23 mouse cellular contexts compared by ENCODE assay signal in genomic region chr13:58364353-58365175, GRCm38 (mm10). TPM values are rescaled to one million over a fixed set of nuclear protein-coding genes. Genes with fewer than 3 reads are reported as not detected.
DNase-seq lines count a peak whose midpoint lies in the region; ATAC-seq lines count a peak whose summit lies in the region.
"Had no signal": no experiment of that assay in that cellular context is flagged by ENCODE, and none has a peak within 500 bp of the region (broad histone marks: within the 10 kb centered on the region; RNA-seq: fewer than 3 reads in every experiment).

No protein-coding gene starts in this region.

- peak; percentile 33 for DNase-seq in kidney, adult 18-20 months
- DNase-seq in kidney, adult 8-10 months, result peak; percentile 43 to 64
- peak; percentile 58 to 60 for DNase-seq in kidney, postnatal 36 days
- no peak for DNase-seq in left cerebral cortex, postnatal 36 days (ENCODE audit: low spot score in 2 of 2)
- no peak for DNase-seq in hindbrain, embryonic 10.5 days (ENCODE audit: low spot score)
- DNase-seq: adrenal gland, postnatal 36 days; cerebellum, adult 9-10 months; gastrocnemius, postnatal 10 days; heart, adult 18-20 months; layer of hippocampus, postnatal 36 days; right cerebral cortex, postnatal 14 days; spleen, adult 18-20 months had no signal

- H3K4me1 ChIP-seq in kidney, embryonic 14.5 days (ENCODE audit: control insufficient read depth, insufficient read depth, low read length), result no peaks in the 10 kb centered on the region
- H3K4me1 ChIP-seq in hindbrain, embryonic 10.5 days (replicated peaks), result no peaks in the 10 kb centered on the region
- H3K4me1 ChIP-seq: embryonic facial prominence, embryonic 15.5 days; hindbrain, embryonic 15.5 days; limb, embryonic 15.5 days; midbrain, embryonic 13.5 days had no signal

- no peak for ATAC-seq in kidney, embryonic 14.5 days (ENCODE audit: low FRiP score, low TSS enrichment)
- no peak for ATAC-seq in granulocyte monocyte progenitor cell, adult 5-6 weeks (replicated peaks; ENCODE audit: poor library complexity, severe bottlenecking)
- ATAC-seq: forebrain, embryonic 14.5 days; lung, postnatal 0 days; midbrain, embryonic 13.5 days; Patski had no signal

- intact Hi-C loops in left cerebral cortex, postnatal 36 days (cut with DNase I), result no loop called here

- 77% methylated on average over 8 of the region's 8 CpGs for WGBS in kidney, embryonic 14.5 days
- WGBS in hindbrain, embryonic 10.5 days, result 79% methylated on average over 8 of the region's 8 CpGs

- H3K4me2 ChIP-seq in kidney, embryonic 14.5 days (replicated peaks; ENCODE audit: low read depth, low read length), result no peak overlapping the region
- H3K4me2 ChIP-seq: embryonic facial prominence, embryonic 15.5 days; hindbrain, embryonic 15.5 days; limb, embryonic 15.5 days; midbrain, embryonic 13.5 days had no signal

- H3K27ac ChIP-seq in kidney, embryonic 14.5 days (ENCODE audit: low read depth, low read length), result no peak overlapping the region
- no peak overlapping the region for H3K27ac ChIP-seq in hindbrain, embryonic 10.5 days
- H3K27ac ChIP-seq: embryonic facial prominence, embryonic 15.5 days; hindbrain, embryonic 15.5 days; layer of hippocampus, adult 2 months; limb, embryonic 15.5 days; midbrain, embryonic 13.5 days had no signal

- H3K4me3 ChIP-seq in kidney, embryonic 14.5 days (ENCODE audit: low read length), result no peak overlapping the region
- no peak overlapping the region for H3K4me3 ChIP-seq in hindbrain, embryonic 10.5 days
- H3K4me3 ChIP-seq: embryonic facial prominence, embryonic 15.5 days; hindbrain, embryonic 15.5 days; layer of hippocampus, adult 2 months; limb, embryonic 15.5 days; midbrain, embryonic 13.5 days had no signal

- H3K9me3 ChIP-seq in kidney, embryonic 14.5 days (ENCODE audit: control insufficient read depth, low read length), result no peaks in the 10 kb centered on the region
- no peaks in the 10 kb centered on the region for H3K9me3 ChIP-seq in hindbrain, embryonic 10.5 days
- H3K9me3 ChIP-seq: embryonic facial prominence, embryonic 15.5 days; hindbrain, embryonic 15.5 days; limb, embryonic 15.5 days; midbrain, embryonic 13.5 days had no signal

- H3K9ac ChIP-seq in kidney, embryonic 14.5 days (ENCODE audit: low read depth, low read length), result no peak overlapping the region
- H3K9ac ChIP-seq: embryonic facial prominence, embryonic 15.5 days; hindbrain, embryonic 15.5 days; limb, embryonic 15.5 days; midbrain, embryonic 13.5 days had no signal

- H3K27me3 ChIP-seq in kidney, embryonic 14.5 days (ENCODE audit: control insufficient read depth, insufficient read depth, low read length), result no peaks in the 10 kb centered on the region
- H3K27me3 ChIP-seq in hindbrain, embryonic 10.5 days (ENCODE audit: insufficient read depth, poor library complexity, severe bottlenecking), result no peaks in the 10 kb centered on the region
- H3K27me3 ChIP-seq: embryonic facial prominence, embryonic 15.5 days; hindbrain, embryonic 15.5 days; limb, embryonic 15.5 days; midbrain, embryonic 13.5 days; Patski had no signal

- no peaks in the 10 kb centered on the region for H3K36me3 ChIP-seq in kidney, embryonic 14.5 days (ENCODE audit: control insufficient read depth, insufficient read depth, low read length)
- H3K36me3 ChIP-seq in hindbrain, embryonic 10.5 days, result no peaks in the 10 kb centered on the region
- H3K36me3 ChIP-seq: embryonic facial prominence, embryonic 15.5 days; hindbrain, embryonic 15.5 days; limb, embryonic 15.5 days; midbrain, embryonic 13.5 days had no signal

RNA-seq across cellular contexts. Expression of gene Kif27, which starts 5.6 kb away (rescaled TPM):
- 0.80 and 1.2 TPM in 2 replicates for polyA plus RNA-seq in kidney, embryonic 14.5 days (2014; fragmentation: Nextera tagmentation; extraction: Ambion mirVana)
- total RNA-seq in left cerebral cortex, postnatal 36 days (2021), result 1 to 10 TPM; 2.7 to 3.2 TPM
- total RNA-seq in granulocyte monocyte progenitor cell, adult 5-6 weeks (2014; fragmentation: Nextera tagmentation), result not detected in 2 replicates
- not detected in 2 replicates for total RNA-seq in granulocyte monocyte progenitor cell, adult 5-6 weeks (2017)
- 0.72 and 1.5 TPM in 2 replicates for polyA plus RNA-seq in hindbrain, embryonic 10.5 days (2016; fragmentation: Nextera tagmentation; extraction: Ambion mirVana)
- total RNA-seq: common myeloid progenitor, adult 5-6 weeks had no signal

RNA-seq across cellular contexts. Expression of gene 2210016F16Rik, which starts 20.5 kb away (rescaled TPM):
- 28.2 and 29.3 TPM in 2 replicates for polyA plus RNA-seq in kidney, embryonic 14.5 days (2014; fragmentation: Nextera tagmentation; extraction: Ambion mirVana)
- 1 to 10 TPM; 7.1 to 7.4 TPM for total RNA-seq in left cerebral cortex, postnatal 36 days (2021)
- 12.2 and 17.8 TPM in 2 replicates for total RNA-seq in granulocyte monocyte progenitor cell, adult 5-6 weeks (2014; fragmentation: Nextera tagmentation)
- 10.6 and 16.6 TPM in 2 replicates for total RNA-seq in granulocyte monocyte progenitor cell, adult 5-6 weeks (2017)
- polyA plus RNA-seq in hindbrain, embryonic 10.5 days (2016; fragmentation: Nextera tagmentation; extraction: Ambion mirVana), result 30.4 and 30.5 TPM in 2 replicates

RNA-seq across cellular contexts. Expression of gene Rmi1, which starts 37.5 kb away (rescaled TPM):
- polyA plus RNA-seq in kidney, embryonic 14.5 days (2014; fragmentation: Nextera tagmentation; extraction: Ambion mirVana), result 21.6 and 27.2 TPM in 2 replicates
- total RNA-seq in left cerebral cortex, postnatal 36 days (2021), result 10 to 100 TPM; 11.6 to 13.8 TPM
- 34.7 and 36.1 TPM in 2 replicates for total RNA-seq in granulocyte monocyte progenitor cell, adult 5-6 weeks (2014; fragmentation: Nextera tagmentation)
- 20.0 and 22.8 TPM in 2 replicates for total RNA-seq in granulocyte monocyte progenitor cell, adult 5-6 weeks (2017)
- polyA plus RNA-seq in hindbrain, embryonic 10.5 days (2016; fragmentation: Nextera tagmentation; extraction: Ambion mirVana), result 24.1 and 28.2 TPM in 2 replicates

RNA-seq across cellular contexts. Expression of gene Hnrnpk, which starts 38.6 kb away (rescaled TPM):
- polyA plus RNA-seq in kidney, embryonic 14.5 days (2014; fragmentation: Nextera tagmentation; extraction: Ambion mirVana), result 1,295 and 1,786 TPM in 2 replicates
- 100 to 1,000 TPM; 576 to 584 TPM for total RNA-seq in left cerebral cortex, postnatal 36 days (2021)
- total RNA-seq in granulocyte monocyte progenitor cell, adult 5-6 weeks (2014; fragmentation: Nextera tagmentation), result 748 and 806 TPM in 2 replicates
- total RNA-seq in granulocyte monocyte progenitor cell, adult 5-6 weeks (2017), result 1,667 and 2,102 TPM in 2 replicates
- polyA plus RNA-seq in hindbrain, embryonic 10.5 days (2016; fragmentation: Nextera tagmentation; extraction: Ambion mirVana), result 1,809 and 2,099 TPM in 2 replicates

Comparison
In these comparisons a context has a peak if more than half of its experiments do, and no peak if none do; other contexts are left out.
1. DNase-seq: peak in kidney, adult 18-20 months (single experiment), kidney, adult 8-10 months (2 of 2) and kidney, postnatal 36 days (2 of 2); none in left cerebral cortex, postnatal 36 days (0 of 2) and hindbrain, embryonic 10.5 days (single experiment).